ENCODE assay signal across 8 mouse cellular contexts in the genomic region with DNA sequence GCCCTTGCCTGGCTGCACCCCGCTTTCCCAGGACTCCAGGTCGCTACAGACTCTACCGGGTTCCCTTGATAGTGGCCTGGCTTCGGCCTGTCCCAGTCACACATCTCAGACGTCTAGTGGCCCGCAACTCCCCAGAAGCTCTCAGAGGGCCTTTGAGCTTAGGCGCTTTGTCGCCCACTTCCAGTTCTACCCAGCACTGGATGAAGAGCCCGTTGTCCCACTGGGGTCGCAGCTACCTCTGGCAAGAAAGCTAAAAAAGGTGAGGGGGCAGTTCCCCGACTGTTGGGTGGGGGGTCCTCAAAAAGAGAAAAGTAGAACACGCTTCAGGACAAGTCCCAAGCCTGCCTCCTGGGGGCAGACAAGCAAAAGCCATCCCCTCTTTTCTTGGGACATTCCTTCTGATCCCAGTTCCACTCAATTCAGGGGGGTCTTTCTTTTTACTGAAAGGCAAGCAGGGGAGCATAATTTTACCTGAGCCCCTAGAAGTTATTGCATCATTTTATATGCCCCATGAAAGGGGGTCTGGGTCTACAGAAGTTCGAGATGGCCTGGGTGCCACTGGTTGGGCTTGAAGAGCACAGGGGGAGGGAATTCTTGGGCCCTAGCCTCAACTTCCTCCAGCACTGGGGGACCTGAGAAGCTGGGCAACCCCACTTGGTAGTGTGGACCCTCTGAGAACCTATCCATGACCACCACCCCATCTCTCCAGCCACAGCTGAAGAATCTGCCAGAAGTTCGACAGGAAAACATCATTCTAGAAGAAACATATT. TPM values are rescaled to one million over a fixed set of nuclear protein-coding genes. Genes with fewer than 3 reads are reported as not detected.
DNase-seq lines count a peak whose midpoint lies in the region; ATAC-seq and TF ChIP-seq lines count a peak whose summit lies in the region.

No protein-coding gene starts in this region.

- H3K36me3 ChIP-seq in hindbrain, embryonic 12.5 days = no peaks in the 10 kb centered on the region
- no peaks in the 10 kb centered on the region for H3K36me3 ChIP-seq in liver, embryonic 16.5 days (ENCODE audit: control insufficient read depth, insufficient read depth)

- H3K4me3 ChIP-seq in gastrocnemius, adult 2 months = peak overlapping the region; percentile 66
- H3K4me3 ChIP-seq in hindbrain, embryonic 12.5 days = peak overlapping the region; percentile 24
- H3K4me3 ChIP-seq in liver, embryonic 16.5 days (ENCODE audit: low read depth, low read length) = 0 out of 2 replicates have a peak overlapping the region, but pooled peaks have one; percentile 12

- peak; percentile 22 for DNase-seq in gastrocnemius, adult 2 months
- DNase-seq in gastrocnemius, adult 18-20 months (ENCODE audit: low spot score) = no peak
- peak; percentile 54 for DNase-seq in embryo, embryonic 9.5 days (ENCODE audit: extremely low spot score)
- DNase-seq in right cerebral cortex, adult 2 months (ENCODE audit: low spot score in 2 of 2) = no peak

- intact Hi-C loops in gastrocnemius, adult 2 months (cut with DNase I) = loop anchor here (10.0 kb wide), 1 partner anchor 1271 kb away; no protein-coding TSS in a partner anchor

- ATAC-seq in hindbrain, embryonic 12.5 days (ENCODE audit: low FRiP score) = no peak
- no peak for ATAC-seq in liver, embryonic 16.5 days (ENCODE audit: low read depth)
- no peak for ATAC-seq in monocyte, adult 5-6 weeks (replicated peaks; ENCODE audit: insufficient number of reproducible peaks, low FRiP score, low TSS enrichment, poor library complexity, severe bottlenecking)
- ATAC-seq in activated CD4-positive, CD25-positive, alpha-beta regulatory T cell, adult 4 months = no peak

- H3K9ac ChIP-seq in hindbrain, embryonic 12.5 days = peak overlapping the region; percentile 39; the same call in 1 of the 2 replicates
- no peak overlapping the region for H3K9ac ChIP-seq in liver, embryonic 16.5 days (ENCODE audit: low read depth, low read length)

- TF ChIP-seq CTCF in gastrocnemius, adult 2 months (IDR thresholded peaks at IDR 0.05) = peak; percentile 41

- H3K27ac ChIP-seq in gastrocnemius, adult 2 months = peak overlapping the region; percentile 74
- no peak overlapping the region for H3K27ac ChIP-seq in hindbrain, embryonic 12.5 days
- H3K27ac ChIP-seq in liver, embryonic 16.5 days (ENCODE audit: low read length) = no peak overlapping the region

- WGBS in hindbrain, embryonic 12.5 days = 9% methylated on average over 14 of the region's 14 CpGs
- WGBS in liver, embryonic 16.5 days (ENCODE audit: insufficient replicate concordance) = 6% methylated on average over 14 of the region's 14 CpGs

- H3K27me3 ChIP-seq in hindbrain, embryonic 12.5 days = peaks cover 28% of the 10 kb centered on the region
- peaks cover 76% of the 10 kb centered on the region for H3K27me3 ChIP-seq in liver, embryonic 16.5 days (ENCODE audit: control insufficient read depth, insufficient read depth, low read depth, low read length)

- peak overlapping the region; percentile 94 for H3K4me2 ChIP-seq in hindbrain, embryonic 12.5 days (replicated peaks)
- H3K4me2 ChIP-seq in liver, embryonic 16.5 days (ENCODE audit: low read depth, low read length) = peak overlapping the region; percentile 24; the same call in 1 of the 2 replicates

- peaks cover 36% of the 10 kb centered on the region for H3K4me1 ChIP-seq in hindbrain, embryonic 12.5 days
- H3K4me1 ChIP-seq in liver, embryonic 16.5 days (ENCODE audit: control insufficient read depth, low read depth, low read length) = no peaks in the 10 kb centered on the region; the same call in none of the 2 replicates

- no peaks in the 10 kb centered on the region for H3K9me3 ChIP-seq in hindbrain, embryonic 12.5 days (replicated peaks)
- H3K9me3 ChIP-seq in liver, embryonic 16.5 days (replicated peaks; ENCODE audit: control insufficient read depth, low read length) = no peaks in the 10 kb centered on the region

RNA-seq across cellular contexts. Expression of gene Ebf1, which starts 3.5 kb away (rescaled TPM):
- total RNA-seq in gastrocnemius, adult 2 months (2021) = 10 to 100 TPM in 1 of 2 experiments, 1 to 10 TPM in 1; 9.4 to 10.3 TPM
- 1 to 10 TPM; 5.5 to 8.2 TPM for total RNA-seq in gastrocnemius, adult 18-20 months (2021)
- polyA plus RNA-seq in hindbrain, embryonic 12.5 days (2016; fragmentation: Nextera tagmentation; extraction: Ambion mirVana) = 111 and 122 TPM in 2 replicates
- polyA plus RNA-seq in liver, embryonic 16.5 days (2015; fragmentation: Nextera tagmentation; extraction: Ambion mirVana) = 2.2 and 2.8 TPM in 2 replicates
- total RNA-seq in monocyte, adult 5-6 weeks (2017) = 7.4 to 16.9 TPM (median 14.2 TPM) in 3 replicates
- 1 to 10 TPM in 1 of 2 experiments, under 1 TPM in 1; 0.48 to 4.5 TPM for polyA plus RNA-seq in activated CD4-positive, CD25-positive, alpha-beta regulatory T cell, adult 4 months (2017; shearing (Covaris generic))

Comparison
In these comparisons a context has a peak if more than half of its experiments do, and no peak if none do; other contexts are left out.
1. DNase-seq: peak in gastrocnemius, adult 2 months (single experiment) and embryo, embryonic 9.5 days (single experiment); none in gastrocnemius, adult 18-20 months (single experiment) and right cerebral cortex, adult 2 months (0 of 2).
2. H3K4me3 ChIP-seq: peak in every context shown above with its lines; median percentile 66 in gastrocnemius, adult 2 months; 24 in hindbrain, embryonic 12.5 days; 12 in liver, embryonic 16.5 days.